Mouse (Mus musculus) thymus, postnatal 4 days (tissue): ENCODE measurements around the gene Hist2h4.
"Not testable (repeated sequence)": the region's sequence is repeated elsewhere in the genome, so short reads cannot be mapped to it uniquely, and the experiment has no call there.

ENCODE experiments used
- DNase-seq: peaks from one replicate; pipeline ENCODE4 v3.0.0; 2021

Gene Hist2h4

GRCm38 (mm10) chr3:96262979-96263550 is at the start of gene Hist2h4:
TSS of gene Hist2h4 (minus strand) at chr3:96263311.
- DNase-seq = peak; percentile 91

GRCm38 (mm10) chr3:96312341-96313098 is 49.4 kb upstream of the Hist2h4 start:
- no peak for DNase-seq

GRCm38 (mm10) chr3:96309441-96309840 is 46.3 kb upstream of the Hist2h4 start:
- DNase-seq = no peak

- DNase-seq = peak; percentile 41
Measured at GRCm38 (mm10) chr3:96306506-96306905, 43.4 kb upstream of the Hist2h4 start.

- no peak for DNase-seq
Measured at GRCm38 (mm10) chr3:96302076-96302475, 39.0 kb upstream of the Hist2h4 start.

GRCm38 (mm10) chr3:96300706-96301529 is 37.8 kb upstream of the Hist2h4 start:
- DNase-seq = no peak

GRCm38 (mm10) chr3:96299562-96299961 is 36.5 kb upstream of the Hist2h4 start:
- DNase-seq = no peak

- DNase-seq = no peak
Measured at GRCm38 (mm10) chr3:96298360-96298759, 35.2 kb upstream of the Hist2h4 start.

GRCm38 (mm10) chr3:96293787-96294186 is 30.7 kb upstream of the Hist2h4 start, which contains the start of gene Fcgr1:
TSS of gene Fcgr1 (minus strand) at chr3:96293969.
- no peak for DNase-seq

GRCm38 (mm10) chr3:96293368-96293767 is 30.3 kb upstream of the Hist2h4 start:
- DNase-seq = no peak

- DNase-seq = no peak
Measured at GRCm38 (mm10) chr3:96292641-96293040, 29.5 kb upstream of the Hist2h4 start.

- not testable (repeated sequence) for DNase-seq
Measured at GRCm38 (mm10) chr3:96290727-96291126, 27.6 kb upstream of the Hist2h4 start.

- no peak for DNase-seq
Measured at GRCm38 (mm10) chr3:96289201-96289600, 26.1 kb upstream of the Hist2h4 start.

- DNase-seq = not testable (repeated sequence)
Measured at GRCm38 (mm10) chr3:96287334-96287733, 24.2 kb upstream of the Hist2h4 start.

- DNase-seq = no peak
Measured at GRCm38 (mm10) chr3:96284457-96284856, 21.3 kb upstream of the Hist2h4 start.

- no peak for DNase-seq
Measured at GRCm38 (mm10) chr3:96280660-96281059, 17.5 kb upstream of the Hist2h4 start.

- peak; percentile 97 for DNase-seq
Measured at GRCm38 (mm10) chr3:96277800-96278624, 14.9 kb upstream of the Hist2h4 start.

- DNase-seq = peak; percentile 95
Measured at GRCm38 (mm10) chr3:96277428-96277799, 14.3 kb upstream of the Hist2h4 start.

- DNase-seq = peak; percentile 55
Measured at GRCm38 (mm10) chr3:96273591-96274465, 10.7 kb upstream of the Hist2h4 start.

GRCm38 (mm10) chr3:96269511-96270474 is 6.7 kb upstream of the Hist2h4 start, which contains the start of gene Hist2h2bb:
TSS of gene Hist2h2bb (plus strand) at chr3:96269752.
- DNase-seq = peak; percentile 87
